Mouse (Mus musculus) lung, postnatal 0 days (tissue): ENCODE measurements around the gene Adora2a.

ENCODE experiments used
- CTCF ChIP-seq: IDR thresholded peaks from 2 replicates; pipeline ENCODE4 v1.5.1; 2016; ENCODE audit warnings: antibody characterized with exemption, mild to moderate bottlenecking
- EP300 ChIP-seq: IDR thresholded peaks from 2 replicates; pipeline ENCODE4 v1.6.1; 2016; ENCODE audit warnings: antibody characterized with exemption, mild to moderate bottlenecking, control low read depth

DNA sequence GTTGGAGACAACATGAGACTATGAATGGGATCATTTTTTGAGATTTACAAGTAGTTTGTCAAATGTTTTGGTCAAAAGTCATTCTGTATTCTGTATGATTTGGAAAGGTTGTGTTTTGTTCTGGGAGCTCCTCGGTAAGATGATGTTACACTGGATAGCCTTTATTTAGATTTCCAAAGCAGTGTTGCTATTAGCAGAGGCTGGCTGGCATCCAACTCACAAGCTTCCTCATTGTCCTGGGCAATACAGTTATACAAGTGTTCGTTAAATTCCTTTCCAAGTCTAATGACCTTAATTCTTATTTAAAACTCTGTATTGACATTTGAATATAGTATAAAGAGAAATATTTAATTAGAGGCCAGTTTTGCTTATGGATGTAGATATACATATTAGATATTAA is 28.6 kb downstream of the Adora2a start:
- no peak for TF ChIP-seq CTCF
- no peak for TF ChIP-seq EP300
